Mouse (Mus musculus) activated CD4-positive, CD25-positive, alpha-beta regulatory T cell, adult 4 months (primary cell): ENCODE measurements at regions not wholly inside any gene's neighbourhood (a gene's known extent, or its start where the extent isn't known, plus 50 kb on each side); places are given as distances from the start of the nearest gene placed in this dataset.

Experiments
- ATAC-seq: one replicate; pipeline ENCODE4 v1.8.0; 2017

- ATAC-seq = no peak
Measured at GRCm38 (mm10) chr9:96419151-96419550, 54.9 kb upstream of the Atp1b3 start.

GRCm38 (mm10) chr9:96415873-96416570 lies 51.8 kb upstream of the Atp1b3 start:
- peak; percentile 59 for ATAC-seq
